In the genomic region with DNA sequence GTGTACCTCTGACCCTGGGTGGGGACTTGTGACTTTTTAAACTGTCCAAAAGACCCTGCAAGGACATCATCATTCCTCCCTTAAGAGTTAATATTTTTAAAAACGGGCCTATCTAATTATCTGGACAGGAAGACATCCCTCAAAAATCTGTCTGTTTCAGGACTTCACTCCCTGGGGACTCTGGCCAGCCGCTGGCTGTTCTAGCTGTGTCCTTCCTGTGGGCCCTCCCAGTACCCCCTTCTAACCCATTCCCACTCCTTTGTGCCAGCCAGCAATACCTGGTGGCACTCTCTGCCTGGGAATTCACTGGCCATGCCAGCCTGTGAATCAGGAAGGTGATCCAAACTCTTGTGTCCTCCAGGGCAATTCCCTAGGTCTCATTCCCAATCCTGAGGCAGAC, we compare ENCODE assay signal across 13 mouse cellular contexts. TPM values are rescaled to one million over a fixed set of nuclear protein-coding genes. Genes with fewer than 3 reads are reported as not detected.
"Had no signal": no experiment of that assay in that cellular context is flagged by ENCODE, and none has a peak within 500 bp of the region (broad histone marks: within the 10 kb centered on the region; RNA-seq: fewer than 3 reads in every experiment).

No protein-coding gene starts in this region.

- DNase-seq: liver; liver, embryonic 13.5 days; liver, postnatal 0 days; lung, postnatal 14 days; right cerebral cortex, postnatal 14 days; thymus, adult 2 months; thymus, postnatal 36 days had no signal

- H3K4me1 ChIP-seq: megakaryocyte, embryonic 14.5 days; stomach, embryonic 15.5 days had no signal

- H3K36me3 ChIP-seq: limb, embryonic 12.5 days; liver, embryonic 13.5 days; stomach, embryonic 15.5 days had no signal

- H3K27ac ChIP-seq: limb, embryonic 12.5 days; liver, embryonic 13.5 days; macrophage; stomach, embryonic 15.5 days had no signal

- ATAC-seq: intestine, embryonic 16.5 days; liver, postnatal 0 days; midbrain, embryonic 16.5 days had no signal

- H3K4me3 ChIP-seq: limb, embryonic 12.5 days; liver, embryonic 13.5 days; megakaryocyte, embryonic 14.5 days; stomach, embryonic 15.5 days had no signal

- H3K27me3 ChIP-seq: limb, embryonic 12.5 days; liver, embryonic 13.5 days; megakaryocyte, embryonic 14.5 days; stomach, embryonic 15.5 days had no signal

RNA-seq across cellular contexts. Expression of a gene that starts 29.1 kb away (rescaled TPM):
- polyA plus RNA-seq: macrophage had no signal
